ENCODE assay signal across 8 mouse cellular contexts in genomic region chr6:146577310-146578109, GRCm38 (mm10). TPM values are rescaled to one million over a fixed set of nuclear protein-coding genes. Genes with fewer than 3 reads are reported as not detected.
DNase-seq lines count a peak whose midpoint lies in the region; ATAC-seq lines count a peak whose summit lies in the region.

TSS of gene Ints13 (minus strand) at chr6:146577835.

- H3K4me1 ChIP-seq in heart, embryonic 14.5 days (ENCODE audit: control insufficient read depth in 2 of 2, insufficient read depth in 2 of 2, low read length in 2 of 2): peaks cover 0 to 33% of the 10 kb centered on the region in 2 experiments; a peak in 2 of 4 replicates
- H3K4me1 ChIP-seq in liver, embryonic 13.5 days (replicated peaks): peaks cover 47% of the 10 kb centered on the region
- H3K4me1 ChIP-seq in stomach, embryonic 16.5 days (ENCODE audit: control insufficient read depth, insufficient read depth, low read length): peaks cover 22% of the 10 kb centered on the region

- peak within 1 kb of the TSS; percentile 91 to 96 for H3K27ac ChIP-seq in heart, embryonic 14.5 days (replicated peaks in 1 of 2; ENCODE audit: control insufficient read depth in 1 of 2, insufficient read depth in 1 of 2, low read depth in 2 of 2, low read length in 2 of 2)
- H3K27ac ChIP-seq in liver, embryonic 13.5 days: peak within 1 kb of the TSS; percentile 96
- H3K27ac ChIP-seq in stomach, embryonic 16.5 days (ENCODE audit: low read length): peak within 1 kb of the TSS; percentile 99

- no peaks in the 10 kb centered on the region for H3K27me3 ChIP-seq in heart, embryonic 14.5 days (ENCODE audit: control insufficient read depth, insufficient read depth, low read length)
- H3K27me3 ChIP-seq in liver, embryonic 13.5 days: no peaks in the 10 kb centered on the region
- no peaks in the 10 kb centered on the region for H3K27me3 ChIP-seq in stomach, embryonic 16.5 days (ENCODE audit: control insufficient read depth, insufficient read depth, low read length)

- peak; percentile 95 for DNase-seq in c-Kit-negative CD71-positive TER-119-positive erythroid progenitor cells, embryonic 14.5 days (ENCODE audit: low read depth, low spot score)
- peak; percentile 98 for DNase-seq in fibroblast of lung, adult 2 months (ENCODE audit: low read depth)
- peak; percentile 99 for DNase-seq in kidney, postnatal 14 days
- peak; percentile 96 for DNase-seq in liver, embryonic 13.5 days
- peak; percentile 96 for DNase-seq in neural tube, embryonic 10.5 days (ENCODE audit: extremely low spot score, low spot score)

- WGBS in heart, embryonic 14.5 days: under 1% methylated on average over 77 of the region's 77 CpGs
- WGBS in liver, embryonic 13.5 days (ENCODE audit: insufficient replicate concordance): under 1% methylated on average over 77 of the region's 77 CpGs
- under 1% methylated on average over 77 of the region's 77 CpGs for WGBS in stomach, embryonic 16.5 days

- H3K4me2 ChIP-seq in heart, embryonic 14.5 days (ENCODE audit: low read length): peak within 1 kb of the TSS; percentile 89
- peak within 1 kb of the TSS; percentile 72 for H3K4me2 ChIP-seq in liver, embryonic 13.5 days
- H3K4me2 ChIP-seq in stomach, embryonic 16.5 days (ENCODE audit: low read depth, low read length): peak within 1 kb of the TSS; percentile 83

- H3K9ac ChIP-seq in heart, embryonic 14.5 days (ENCODE audit: low read length): peak within 1 kb of the TSS; percentile 95
- H3K9ac ChIP-seq in liver, embryonic 13.5 days: peak within 1 kb of the TSS; percentile 99
- H3K9ac ChIP-seq in stomach, embryonic 16.5 days (ENCODE audit: low read length): peak within 1 kb of the TSS; percentile 100

- ATAC-seq in CD4-positive, CD25-positive, alpha-beta regulatory T cell, adult 4 months: peak; percentile 89
- peak; percentile 96 for ATAC-seq in heart, embryonic 14.5 days (ENCODE audit: insufficient number of reproducible peaks, insufficient read depth, low FRiP score, low read depth)
- ATAC-seq in liver, embryonic 13.5 days (ENCODE audit: low read depth): peak; percentile 93
- peak; percentile 95 for ATAC-seq in stomach, embryonic 16.5 days (ENCODE audit: insufficient read depth, low FRiP score)

- no peaks in the 10 kb centered on the region for H3K9me3 ChIP-seq in heart, embryonic 14.5 days (ENCODE audit: control insufficient read depth, low read length)
- H3K9me3 ChIP-seq in liver, embryonic 13.5 days (replicated peaks): no peaks in the 10 kb centered on the region
- no peaks in the 10 kb centered on the region for H3K9me3 ChIP-seq in stomach, embryonic 16.5 days (replicated peaks; ENCODE audit: control insufficient read depth, low read length)

- H3K36me3 ChIP-seq in heart, embryonic 14.5 days (ENCODE audit: control insufficient read depth, insufficient read depth, low read length): peaks cover 12% of the 10 kb centered on the region
- H3K36me3 ChIP-seq in liver, embryonic 13.5 days: peaks cover 4% of the 10 kb centered on the region; the same call in 1 of the 2 replicates
- H3K36me3 ChIP-seq in stomach, embryonic 16.5 days (ENCODE audit: control insufficient read depth, insufficient read depth, low read length): no peaks in the 10 kb centered on the region

- peak within 1 kb of the TSS; percentile 64 to 86 for H3K4me3 ChIP-seq in heart, embryonic 14.5 days (ENCODE audit: control insufficient read depth in 1 of 2, insufficient read depth in 1 of 2, low read depth in 1 of 2, low read length in 2 of 2)
- H3K4me3 ChIP-seq in liver, embryonic 13.5 days (replicated peaks): peak within 1 kb of the TSS; percentile 99
- peak within 1 kb of the TSS; percentile 96 for H3K4me3 ChIP-seq in stomach, embryonic 16.5 days (replicated peaks; ENCODE audit: low read length)

RNA-seq across cellular contexts. Expression of gene Ints13, which starts in this region (rescaled TPM):
- 10 to 100 TPM; 53.1 to 58.5 TPM for polyA plus RNA-seq in CD4-positive, CD25-positive, alpha-beta regulatory T cell, adult 4 months (2017; shearing (Covaris generic))
- polyA plus RNA-seq in heart, embryonic 14.5 days (2014; fragmentation: Nextera tagmentation; extraction: Ambion mirVana): 41.3 and 42.7 TPM in 2 replicates
- polyA plus RNA-seq in liver, embryonic 13.5 days (2015; fragmentation: Nextera tagmentation; extraction: Ambion mirVana): 39.4 and 54.8 TPM in 2 replicates
- polyA plus RNA-seq in stomach, embryonic 16.5 days (2015; fragmentation: Nextera tagmentation; extraction: Ambion mirVana): 56.6 and 65.3 TPM in 2 replicates

Comparison
In these comparisons a context has a peak if more than half of its experiments do, and no peak if none do; other contexts are left out.
1. Peak in every context shown above with its lines: DNase-seq, ATAC-seq, H3K4me3 ChIP-seq and H3K27ac ChIP-seq.